In the genomic region with DNA sequence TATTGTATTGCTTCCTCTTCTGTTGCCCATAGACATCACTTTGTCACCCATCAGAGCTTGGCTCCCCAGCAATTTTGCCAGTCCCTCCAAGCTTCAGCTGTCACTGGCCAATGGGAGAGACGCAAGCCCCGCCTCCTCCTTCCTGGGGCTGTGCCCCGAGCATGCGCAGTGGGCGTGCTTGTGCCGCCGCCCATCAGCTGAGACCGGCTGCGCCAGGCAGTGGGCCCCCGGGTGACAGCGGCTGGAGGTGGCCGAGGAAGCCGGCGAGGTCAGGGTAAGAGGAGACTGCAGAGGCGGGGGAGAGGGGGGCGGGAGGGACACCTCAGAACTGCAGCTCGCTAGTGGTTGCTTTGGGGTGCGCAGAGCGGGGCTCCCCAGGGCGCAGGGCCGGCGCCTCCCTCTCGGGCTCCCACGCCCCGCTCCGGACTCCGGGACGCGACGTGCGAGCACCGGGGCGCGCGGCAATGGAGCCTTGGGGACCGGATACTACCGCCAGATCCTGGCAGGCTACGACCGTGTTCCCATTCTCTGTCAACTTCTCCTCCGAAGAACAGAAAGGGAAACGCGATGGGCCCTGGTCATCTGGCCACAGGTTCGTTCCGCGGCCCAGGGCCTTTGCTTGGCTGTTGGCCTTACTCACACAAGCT, we compare ENCODE assay signal across 8 mouse cellular contexts. TPM values are rescaled to one million over a fixed set of nuclear protein-coding genes. Genes with fewer than 3 reads are reported as not detected.
DNase-seq lines count a peak whose midpoint lies in the region; ATAC-seq and TF ChIP-seq lines count a peak whose summit lies in the region.

Gene Stx7, plus strand, starts transcription at position 168 of the 647 bp plus-strand sequence.

- peak within 1 kb of the TSS; percentile 63 for H3K4me2 ChIP-seq in heart, embryonic 15.5 days
- H3K4me2 ChIP-seq in liver, embryonic 14.5 days (ENCODE audit: low read depth): peak within 1 kb of the TSS; percentile 65
- peak within 1 kb of the TSS; percentile 52 for H3K4me2 ChIP-seq in neural tube, embryonic 11.5 days (ENCODE audit: low read depth)
- H3K4me2 ChIP-seq in stomach, postnatal 0 days (replicated peaks; ENCODE audit: low read depth): peak within 1 kb of the TSS; percentile 66

- H3K4me1 ChIP-seq in forebrain, embryonic 10.5 days: peaks cover 15% of the 10 kb centered on the region
- H3K4me1 ChIP-seq in heart, embryonic 15.5 days (replicated peaks): peaks cover 14% of the 10 kb centered on the region
- H3K4me1 ChIP-seq in liver, embryonic 14.5 days (replicated peaks; ENCODE audit: control insufficient read depth in 2 of 2, insufficient read depth in 2 of 2, low read length in 1 of 2): peaks cover 0 to 6% of the 10 kb centered on the region in 2 experiments
- H3K4me1 ChIP-seq in neural tube, embryonic 11.5 days (ENCODE audit: control insufficient read depth, insufficient read depth, low read length): no peaks in the 10 kb centered on the region
- no peaks in the 10 kb centered on the region for H3K4me1 ChIP-seq in stomach, postnatal 0 days (replicated peaks; ENCODE audit: control insufficient read depth, insufficient read depth)

- no peaks in the 10 kb centered on the region for H3K9me3 ChIP-seq in forebrain, embryonic 10.5 days
- H3K9me3 ChIP-seq in heart, embryonic 15.5 days (replicated peaks): no peaks in the 10 kb centered on the region
- H3K9me3 ChIP-seq in liver, embryonic 14.5 days (ENCODE audit: control insufficient read depth, low read length): no peaks in the 10 kb centered on the region
- H3K9me3 ChIP-seq in neural tube, embryonic 11.5 days (ENCODE audit: control insufficient read depth, low read length): no peaks in the 10 kb centered on the region
- no peaks in the 10 kb centered on the region for H3K9me3 ChIP-seq in stomach, postnatal 0 days (ENCODE audit: control insufficient read depth, low read length)

- peak within 1 kb of the TSS; percentile 87 for H3K27ac ChIP-seq in forebrain, embryonic 10.5 days
- peak within 1 kb of the TSS; percentile 87 for H3K27ac ChIP-seq in heart, embryonic 15.5 days
- peak within 1 kb of the TSS; percentile 5; the same call in 1 of the 2 replicates for H3K27ac ChIP-seq in liver, embryonic 14.5 days
- peak within 1 kb of the TSS; percentile 67; the same call in 1 of the 2 replicates for H3K27ac ChIP-seq in neural tube, embryonic 11.5 days (ENCODE audit: low read depth, low read length)
- H3K27ac ChIP-seq in stomach, postnatal 0 days (replicated peaks): peak within 1 kb of the TSS; percentile 83

- H3K9ac ChIP-seq in heart, embryonic 15.5 days: peak within 1 kb of the TSS; percentile 85
- peak within 1 kb of the TSS; percentile 72 for H3K9ac ChIP-seq in liver, embryonic 14.5 days (replicated peaks)
- peak within 1 kb of the TSS; percentile 75 for H3K9ac ChIP-seq in neural tube, embryonic 11.5 days (ENCODE audit: low read length)
- H3K9ac ChIP-seq in stomach, postnatal 0 days (ENCODE audit: low read length): peak within 1 kb of the TSS; percentile 81

- no peaks in the 10 kb centered on the region for H3K36me3 ChIP-seq in forebrain, embryonic 10.5 days (replicated peaks)
- H3K36me3 ChIP-seq in heart, embryonic 15.5 days: no peaks in the 10 kb centered on the region
- no peaks in the 10 kb centered on the region for H3K36me3 ChIP-seq in liver, embryonic 14.5 days (replicated peaks; ENCODE audit: control insufficient read depth, insufficient read depth, low read depth)
- H3K36me3 ChIP-seq in neural tube, embryonic 11.5 days (ENCODE audit: control insufficient read depth, insufficient read depth, low read length): no peaks in the 10 kb centered on the region
- H3K36me3 ChIP-seq in stomach, postnatal 0 days (ENCODE audit: control insufficient read depth, insufficient read depth, low read length): 0 out of 2 replicates have a peak, but pooled peaks cover 2% of the 10 kb centered on the region

- peak; percentile 83 for DNase-seq in c-Kit-negative CD71-positive TER-119-positive erythroid progenitor cells, embryonic 14.5 days (ENCODE audit: low read depth, low spot score)
- DNase-seq in forebrain, embryonic 10.5 days (ENCODE audit: extremely low spot score, low spot score): peak; percentile 86
- DNase-seq in kidney, postnatal 25 days: peak; percentile 96 to 98
- peak; percentile 80 to 84 (median 81) for DNase-seq in liver, embryonic 14.5 days (ENCODE audit: low read depth in 3 of 3, low spot score in 3 of 3)
- peak; percentile 94 for DNase-seq in neural tube, embryonic 11.5 days (ENCODE audit: low spot score)
- DNase-seq in stomach, postnatal 0 days (ENCODE audit: low spot score): peak; percentile 94

- H3K4me3 ChIP-seq in forebrain, embryonic 10.5 days: peak within 1 kb of the TSS; percentile 80
- H3K4me3 ChIP-seq in heart, embryonic 15.5 days: peak within 1 kb of the TSS; percentile 94
- peak within 1 kb of the TSS; percentile 74 to 77 for H3K4me3 ChIP-seq in liver, embryonic 14.5 days (ENCODE audit: insufficient read depth in 1 of 2, low read depth in 2 of 2, low read length in 2 of 2)
- H3K4me3 ChIP-seq in neural tube, embryonic 11.5 days (ENCODE audit: low read depth, low read length): peak within 1 kb of the TSS; percentile 68
- H3K4me3 ChIP-seq in stomach, postnatal 0 days (ENCODE audit: low read depth, low read length): peak within 1 kb of the TSS; percentile 93

- TF ChIP-seq CTCF in liver, embryonic 14.5 days (IDR thresholded peaks at IDR 0.05; ENCODE audit: low read depth): no peak
- TF ChIP-seq CTCF in stomach, postnatal 0 days (IDR thresholded peaks at IDR 0.05; ENCODE audit: low read depth): no peak

- no peak for TF ChIP-seq EP300 in liver, embryonic 14.5 days (IDR thresholded peaks at IDR 0.05; ENCODE audit: low read depth)
- no peak for TF ChIP-seq EP300 in stomach, postnatal 0 days (optimal IDR thresholded peaks at IDR 0.05)

- peak; percentile 94 for ATAC-seq in CD4-positive, CD25-positive, alpha-beta regulatory T cell, adult 4 months
- peak; percentile 96 for ATAC-seq in heart, embryonic 15.5 days (replicated peaks; ENCODE audit: insufficient number of reproducible peaks, insufficient read depth, low FRiP score, low read depth)
- peak; percentile 97 for ATAC-seq in liver, embryonic 14.5 days (ENCODE audit: insufficient read depth)
- peak; percentile 97 for ATAC-seq in neural tube, embryonic 11.5 days (ENCODE audit: insufficient read depth, low FRiP score, low TSS enrichment)
- peak; percentile 95 for ATAC-seq in stomach, postnatal 0 days (ENCODE audit: low FRiP score, low TSS enrichment)

- no peaks in the 10 kb centered on the region for H3K27me3 ChIP-seq in forebrain, embryonic 10.5 days (ENCODE audit: poor library complexity, severe bottlenecking)
- H3K27me3 ChIP-seq in heart, embryonic 15.5 days: no peaks in the 10 kb centered on the region
- no peaks in the 10 kb centered on the region for H3K27me3 ChIP-seq in liver, embryonic 14.5 days (ENCODE audit: control insufficient read depth, insufficient read depth, low read length)
- H3K27me3 ChIP-seq in neural tube, embryonic 11.5 days (ENCODE audit: control insufficient read depth, insufficient read depth, low read length): no peaks in the 10 kb centered on the region
- H3K27me3 ChIP-seq in stomach, postnatal 0 days (ENCODE audit: control insufficient read depth, insufficient read depth, low read length): no peaks in the 10 kb centered on the region

- under 1% methylated on average over 44 of the region's 45 CpGs for WGBS in forebrain, embryonic 10.5 days
- under 1% methylated on average over 45 of the region's 45 CpGs for WGBS in heart, embryonic 15.5 days
- under 1% methylated on average over 43 of the region's 45 CpGs for WGBS in liver, embryonic 14.5 days (ENCODE audit: insufficient replicate concordance)
- WGBS in neural tube, embryonic 11.5 days: under 1% methylated on average over 41 of the region's 45 CpGs
- under 1% methylated on average over 43 of the region's 45 CpGs for WGBS in stomach, postnatal 0 days

RNA-seq across cellular contexts. Expression of gene Stx7, which starts in this region (rescaled TPM):
- 10 to 100 TPM; 21.2 to 25.6 TPM for polyA plus RNA-seq in CD4-positive, CD25-positive, alpha-beta regulatory T cell, adult 4 months (2017; shearing (Covaris generic))
- 42.3 and 42.5 TPM in 2 replicates for polyA plus RNA-seq in forebrain, embryonic 10.5 days (2016; fragmentation: Nextera tagmentation; extraction: Ambion mirVana)
- 68.4 and 74.8 TPM in 2 replicates for polyA plus RNA-seq in heart, embryonic 15.5 days (2015; fragmentation: Nextera tagmentation; extraction: Ambion mirVana)
- polyA plus RNA-seq in liver, embryonic 14.5 days (2012; rRNA removed): 8.9 and 20.3 TPM in 2 replicates
- polyA plus RNA-seq in liver, embryonic 14.5 days (2014; fragmentation: Nextera tagmentation; extraction: Ambion mirVana): 30.0 and 32.2 TPM in 2 replicates
- polyA plus RNA-seq in neural tube, embryonic 11.5 days (2014; fragmentation: Nextera tagmentation; extraction: Ambion mirVana): 112 and 126 TPM in 2 replicates
- 73.3 and 82.1 TPM in 2 replicates for polyA plus RNA-seq in stomach, postnatal 0 days (2015; fragmentation: Nextera tagmentation; extraction: Ambion mirVana)

Comparison
In these comparisons a context has a peak if more than half of its experiments do, and no peak if none do; other contexts are left out.
1. Peak in every context shown above with its lines: DNase-seq, ATAC-seq, H3K4me3 ChIP-seq and H3K27ac ChIP-seq.
2. H3K27ac ChIP-seq: peak in every context shown above with its lines; median percentile 87 in forebrain, embryonic 10.5 days; 87 in heart, embryonic 15.5 days; 83 in stomach, postnatal 0 days; 67 in neural tube, embryonic 11.5 days; 5 in liver, embryonic 14.5 days.